Mouse (Mus musculus) induced T-regulatory cell, adult 2 months (primary cell): ENCODE measurements at regions not wholly inside any gene's neighbourhood (a gene's known extent, or its start where the extent isn't known, plus 50 kb on each side); places are given as distances from the start of the nearest gene placed in this dataset.

Experiments used
- DNase-seq: peaks from one replicate; pipeline ENCODE4 v3.0.0-alpha.2; 2012; ENCODE audit warnings: low read depth

GRCm38 (mm10) chr1:63851476-63852094 is 82.5 kb upstream of the 4933402D24Rik start:
- DNase-seq, result no peak

- DNase-seq, result no peak
Observed at GRCm38 (mm10) chr1:63850262-63850661, 81.2 kb upstream of the 4933402D24Rik start.

GRCm38 (mm10) chr1:63828174-63828844 is 59.2 kb upstream of the 4933402D24Rik start:
- DNase-seq, result no peak

GRCm38 (mm10) chr1:63820614-63821270 is 51.7 kb upstream of the 4933402D24Rik start:
- no peak for DNase-seq

- no peak for DNase-seq
Observed at GRCm38 (mm10) chr1:63819536-63820254, 50.6 kb upstream of the 4933402D24Rik start.
